In genomic region chr16:24836550-24836949, GRCm38 (mm10) we compare ENCODE assay signal across 20 mouse cellular contexts.
"Had no signal": no experiment of that assay in that cellular context is flagged by ENCODE, and none has a peak within 500 bp of the region (broad histone marks: within the 10 kb centered on the region; RNA-seq: fewer than 3 reads in every experiment).

No protein-coding gene starts in this region.

- H3K27ac ChIP-seq: kidney, embryonic 15.5 days; limb, embryonic 12.5 days; limb, embryonic 15.5 days; liver, embryonic 14.5 days; macrophage; midbrain, embryonic 10.5 days; midbrain, embryonic 13.5 days; stomach, embryonic 15.5 days had no signal

- H3K4me2 ChIP-seq: kidney, embryonic 15.5 days; limb, embryonic 12.5 days; limb, embryonic 15.5 days; liver, embryonic 11.5 days; lung, embryonic 14.5 days; midbrain, embryonic 13.5 days; stomach, embryonic 15.5 days had no signal

- H3K9ac ChIP-seq: kidney, embryonic 15.5 days; limb, embryonic 12.5 days; limb, embryonic 15.5 days; liver, embryonic 14.5 days; liver, postnatal 0 days; lung, embryonic 14.5 days; midbrain, embryonic 13.5 days; stomach, embryonic 15.5 days had no signal

- H3K27me3 ChIP-seq: kidney, embryonic 15.5 days; limb, embryonic 12.5 days; limb, embryonic 15.5 days; midbrain, embryonic 13.5 days; stomach, embryonic 15.5 days had no signal

- H3K36me3 ChIP-seq: kidney, embryonic 15.5 days; limb, embryonic 12.5 days; limb, embryonic 15.5 days; midbrain, embryonic 10.5 days; midbrain, embryonic 13.5 days; stomach, embryonic 15.5 days had no signal

- H3K4me3 ChIP-seq: kidney, embryonic 15.5 days; limb, embryonic 12.5 days; limb, embryonic 15.5 days; midbrain, embryonic 10.5 days; midbrain, embryonic 13.5 days; stomach, embryonic 15.5 days had no signal

- ATAC-seq: liver, postnatal 0 days; lung, postnatal 0 days; midbrain, embryonic 13.5 days had no signal

- H3K4me1 ChIP-seq: kidney, embryonic 15.5 days; midbrain, embryonic 10.5 days; midbrain, embryonic 13.5 days; stomach, embryonic 15.5 days had no signal

- DNase-seq: kidney, adult 2 months; kidney, postnatal 10 days; kidney, postnatal 36 days; left cerebral cortex, postnatal 4 days; liver, postnatal 0 days; lung, embryonic 14.5 days; right cerebral cortex, adult 18-20 months; right cerebral cortex, postnatal 14 days; right cerebral cortex, postnatal 4 days; thymus, postnatal 25 days had no signal

- H3K9me3 ChIP-seq: kidney, embryonic 15.5 days; limb, embryonic 12.5 days; limb, embryonic 15.5 days; midbrain, embryonic 10.5 days; midbrain, embryonic 13.5 days; stomach, embryonic 15.5 days had no signal
